Mouse (Mus musculus) limb, embryonic 12.5 days (tissue): ENCODE data around the gene Flnc. TPM values are rescaled to one million over a fixed set of nuclear protein-coding genes. Genes with fewer than 3 reads are reported as not detected.

ENCODE experiments used
- microRNA-seq: library from miRNA; unstranded; fragments of <30 nt; microRNA quantifications from one replicate; pipeline ENCODE4, GENCODE M21; 2017
- polyA plus RNA-seq: library from polyadenylated mRNA; unstranded; fragments of >200 nt; fragmentation: Nextera tagmentation; extraction: Ambion mirVana; gene quantifications from 2 replicates; pipeline ENCODE4 v1.2.1, GENCODE M21; 2016

Gene Flnc
- polyA plus RNA-seq, 1 experiment from 2014 or later = 10.8 TPM

Small RNAs within 50 kb of the gene (microRNA-seq; reads per million reads assigned to microRNA genes)
- gene Gm26220 (not detected), gene Gm44354 (not detected)

Other genes with a start within 250 kb of the Flnc start
- gene Impdh1, start 216.9 kb upstream of the Flnc start, polyA plus RNA-seq = 44.5 and 46.7 TPM in 2 replicates
- gene Hilpda, start 160.8 kb upstream of the Flnc start, polyA plus RNA-seq = 41.5 and 48.4 TPM in 2 replicates
- 0.29 and 0.65 TPM in 2 replicates for gene Fam71f2, start 153.7 kb upstream of the Flnc start, polyA plus RNA-seq
- gene Fam71f1, start 114.1 kb upstream of the Flnc start, polyA plus RNA-seq = not detected in 2 replicates
- gene Calu, start 85.2 kb upstream of the Flnc start, polyA plus RNA-seq = 293 and 320 TPM in 2 replicates
- gene Opn1sw, start 44.8 kb upstream of the Flnc start, polyA plus RNA-seq = 0.31 and 1.1 TPM in 2 replicates
- gene Ccdc136, start 36.9 kb upstream of the Flnc start, polyA plus RNA-seq = 31.8 and 40.1 TPM in 2 replicates
- gene Atp6v1f, start 34.5 kb downstream of the Flnc start, polyA plus RNA-seq = 208 and 216 TPM in 2 replicates
- 0.64 TPM in 1 of 2 replicates, not detected in the other for gene Atp6v1fnb, start 38.2 kb downstream of the Flnc start, polyA plus RNA-seq
- 38.7 and 41.6 TPM in 2 replicates for gene Kcp, start 74.7 kb downstream of the Flnc start, polyA plus RNA-seq
- gene Irf5, start 93.4 kb downstream of the Flnc start, polyA plus RNA-seq = 1.7 and 2.2 TPM in 2 replicates
- gene Tnpo3, start 176.6 kb downstream of the Flnc start, polyA plus RNA-seq = 106 TPM in 2 replicates